Mouse (Mus musculus): ENCODE results near the gene Gpn3. TPM values are rescaled to one million over a fixed set of nuclear protein-coding genes. Genes with fewer than 3 reads are reported as not detected.

Gpn3 gene
- 12.6 TPM for polyA plus RNA-seq (2014; fragmentation: Illumina TruSeq; extraction: RNeasy Lipid Tissue Mini Kit (QIAGEN cat#74804); ENCODE audit: low read depth, low replicate concordance)

DNA sequence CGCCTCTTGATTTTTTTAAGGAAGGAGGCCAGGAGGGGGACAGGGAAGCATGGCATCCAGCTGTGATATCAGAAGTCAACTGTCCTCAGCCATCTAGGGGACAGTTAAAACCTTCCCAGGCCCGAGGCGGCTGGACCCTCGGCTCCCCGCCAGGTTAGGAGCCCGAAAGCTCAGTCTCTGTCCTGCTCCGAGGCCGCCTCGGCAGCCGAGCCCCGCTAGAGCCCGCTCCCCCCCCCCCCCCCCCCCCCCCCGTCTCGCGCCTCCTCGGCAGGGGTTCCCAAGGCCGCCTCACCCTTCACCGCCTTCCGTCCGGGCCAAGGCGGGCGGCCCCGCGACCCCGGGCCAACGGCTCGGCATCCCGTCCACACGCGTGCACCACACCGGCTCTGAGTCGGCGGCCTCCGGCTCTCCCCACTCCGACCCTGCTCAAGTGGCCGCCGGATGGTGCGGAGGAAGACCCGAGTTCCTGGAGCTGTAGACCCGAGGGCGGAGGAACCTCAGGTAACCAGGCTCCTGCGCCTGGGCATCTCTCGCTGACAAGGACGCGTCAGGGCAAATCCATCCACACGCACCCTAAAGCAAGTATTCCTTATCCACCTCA lies at the start of gene Gpn3:
TSS of gene Gpn3 (plus strand) at position 286 of the 601 bp plus-strand sequence.

DNA sequence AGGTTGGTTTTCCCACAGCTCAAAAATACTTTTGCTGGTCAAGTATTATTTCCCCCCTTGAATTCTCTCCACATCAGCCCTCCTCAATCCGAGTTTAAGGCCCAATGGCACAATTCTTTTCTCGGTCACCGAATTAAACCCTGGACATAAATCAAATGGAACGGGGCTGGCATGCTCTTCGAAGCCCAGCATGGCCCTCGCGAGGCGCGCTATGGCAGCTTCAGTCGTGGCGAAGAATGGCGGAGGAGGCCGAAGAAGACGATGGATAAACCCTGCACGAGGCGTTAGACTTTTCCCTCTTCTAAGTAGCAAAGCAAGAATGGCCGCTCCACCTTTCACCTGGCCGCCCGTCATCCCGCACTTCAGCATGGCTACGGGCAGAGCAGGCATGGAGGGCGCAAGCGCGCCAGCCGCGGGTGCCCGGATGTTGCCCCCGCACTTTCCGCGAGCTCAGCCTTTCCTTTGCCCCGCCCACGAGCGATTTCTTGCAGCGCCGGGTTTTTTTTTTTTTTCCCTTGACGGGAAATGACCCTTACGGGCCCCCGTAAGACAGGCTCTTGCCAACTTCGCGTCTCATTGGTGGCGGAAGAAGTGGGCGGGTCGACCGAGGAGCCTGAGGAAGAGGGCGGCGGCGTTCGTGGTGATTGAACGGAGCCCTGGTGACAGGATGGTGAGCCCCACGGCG lies 17.7 kb upstream of the Gpn3 start, which contains the start of the genes Rad9b and Vps29:
TSS of gene Rad9b (minus strand) at position 427 of the 685 bp plus-strand sequence.
TSS of gene Vps29 (plus strand) at position 563 of the 685 bp plus-strand sequence.

DNA sequence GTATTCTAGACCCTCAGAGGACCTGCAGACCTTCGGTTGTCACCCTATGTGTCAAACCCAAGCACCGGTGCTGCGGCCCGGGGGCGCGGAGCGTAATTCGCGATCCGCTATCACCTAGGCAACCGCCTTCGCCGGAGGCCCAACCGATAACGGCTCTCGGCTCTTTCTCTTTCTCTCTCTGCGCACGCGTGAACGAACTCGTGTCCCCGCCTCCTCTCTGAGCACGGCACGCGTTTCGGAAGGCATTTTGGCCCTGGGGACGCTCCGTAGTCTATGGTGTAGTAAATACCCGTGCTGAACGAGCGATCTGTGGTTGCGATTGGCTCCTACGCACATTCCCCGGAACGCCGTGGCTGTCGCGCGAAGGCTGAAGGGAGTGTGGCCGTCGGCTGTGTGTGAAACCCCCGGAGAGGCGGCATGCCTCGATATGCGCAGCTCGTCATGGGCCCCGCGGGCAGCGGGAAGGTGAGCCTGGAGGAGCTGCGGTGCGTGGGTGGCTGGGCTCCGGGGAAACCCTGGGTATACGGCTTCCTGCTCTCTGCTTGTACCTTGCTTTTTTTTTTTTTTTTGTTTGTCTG lies 605 bp downstream of the Gpn3 start, which contains the start of gene Fam216a:
TSS of gene Fam216a (minus strand) at position 173 of the 578 bp plus-strand sequence.

DNA sequence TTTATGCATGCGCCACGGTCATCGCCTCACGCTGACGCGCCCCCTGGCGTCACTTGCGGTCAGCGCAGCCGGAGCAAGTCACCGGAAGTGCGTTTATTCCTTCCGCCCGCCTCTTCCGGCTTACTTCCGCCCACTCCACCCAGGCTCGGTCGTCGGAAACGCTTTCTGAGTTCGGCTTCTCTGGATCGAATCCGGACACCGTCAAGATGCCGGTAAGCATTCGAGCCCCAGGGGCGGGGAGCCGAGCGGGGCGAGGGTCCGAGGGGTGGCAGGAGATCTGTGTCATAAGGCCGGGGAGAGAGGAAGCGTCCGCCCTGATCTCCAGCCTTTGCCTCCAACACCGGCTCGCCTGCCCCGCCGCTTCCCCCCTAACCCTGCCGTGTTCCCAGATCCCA lies 20.1 kb downstream of the Gpn3 start, which contains the start of gene Arpc3:
TSS of gene Arpc3 (plus strand) at position 93 of the 395 bp plus-strand sequence.

DNA sequence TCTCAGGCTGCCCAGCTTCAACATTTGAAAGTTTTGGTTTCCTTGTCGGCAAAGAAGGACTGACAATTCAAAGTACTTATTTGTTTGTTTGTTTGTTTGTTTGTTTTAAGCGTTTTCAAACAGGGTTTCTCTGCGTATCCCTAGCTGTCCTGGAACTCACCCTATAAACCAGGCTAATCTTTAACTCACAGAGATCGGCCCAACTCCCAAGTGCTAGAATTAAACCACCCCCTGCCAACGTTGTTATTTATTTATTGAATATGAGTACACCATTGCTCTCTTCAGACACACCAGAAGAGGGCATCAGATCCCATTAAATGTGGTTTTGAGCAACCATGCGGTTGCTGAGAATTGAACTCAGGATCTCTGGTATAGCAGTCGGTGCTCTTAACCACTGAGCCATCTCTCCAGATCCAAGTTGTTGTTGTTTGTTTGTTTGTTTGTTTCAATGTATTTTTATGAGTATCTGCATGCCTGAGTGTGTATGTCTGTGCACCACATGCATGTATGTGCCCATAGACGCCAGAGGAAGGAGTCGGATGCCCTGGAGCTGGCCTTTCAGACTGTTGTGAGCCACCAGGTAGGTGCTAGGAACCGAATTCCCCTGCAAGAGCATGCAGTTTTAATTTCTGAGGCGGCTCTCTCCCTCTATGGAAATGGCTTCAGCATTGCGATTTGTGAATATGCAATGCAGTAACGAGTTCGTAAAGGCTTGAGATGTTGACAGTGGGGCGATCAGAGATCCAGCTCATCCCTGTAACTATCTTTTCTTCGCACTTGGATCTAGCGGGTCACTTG lies 49.8 kb downstream of the Gpn3 start, which contains the start of gene Anapc7:
TSS of gene Anapc7 (plus strand) at position 423 of the 798 bp plus-strand sequence.

Other genes with a start within 250 kb of the Gpn3 start
- gene Ccdc63, start 231.1 kb upstream of the Gpn3 start, polyA plus RNA-seq (2014; fragmentation: Illumina TruSeq; extraction: RNeasy Lipid Tissue Mini Kit (QIAGEN cat#74804); ENCODE audit: low read depth, low replicate concordance) = 50.2 TPM
- 1,966 TPM for gene Ppp1cc, start 213.6 kb upstream of the Gpn3 start, polyA plus RNA-seq (2014; fragmentation: Illumina TruSeq; extraction: RNeasy Lipid Tissue Mini Kit (QIAGEN cat#74804); ENCODE audit: low read depth, low replicate concordance)
- 0.11 TPM for gene Hvcn1, start 165.1 kb upstream of the Gpn3 start, polyA plus RNA-seq (2014; fragmentation: Illumina TruSeq; extraction: RNeasy Lipid Tissue Mini Kit (QIAGEN cat#74804); ENCODE audit: low read depth, low replicate concordance)
- 8.5 TPM for gene Tctn1, start 107.4 kb upstream of the Gpn3 start, polyA plus RNA-seq (2014; fragmentation: Illumina TruSeq; extraction: RNeasy Lipid Tissue Mini Kit (QIAGEN cat#74804); ENCODE audit: low read depth, low replicate concordance)
- 19.2 TPM for gene Pptc7, start 87.5 kb upstream of the Gpn3 start, polyA plus RNA-seq (2014; fragmentation: Illumina TruSeq; extraction: RNeasy Lipid Tissue Mini Kit (QIAGEN cat#74804); ENCODE audit: low read depth, low replicate concordance)
- 36.7 TPM for gene Rad9b, start 17.6 kb upstream of the Gpn3 start, polyA plus RNA-seq (2014; fragmentation: Illumina TruSeq; extraction: RNeasy Lipid Tissue Mini Kit (QIAGEN cat#74804); ENCODE audit: low read depth, low replicate concordance)
- 85.4 TPM for gene Vps29, start 17.5 kb upstream of the Gpn3 start, polyA plus RNA-seq (2014; fragmentation: Illumina TruSeq; extraction: RNeasy Lipid Tissue Mini Kit (QIAGEN cat#74804); ENCODE audit: low read depth, low replicate concordance)
- 119 TPM for gene Fam216a, start 488 bp downstream of the Gpn3 start, polyA plus RNA-seq (2014; fragmentation: Illumina TruSeq; extraction: RNeasy Lipid Tissue Mini Kit (QIAGEN cat#74804); ENCODE audit: low read depth, low replicate concordance)
- gene Arpc3, start 20.0 kb downstream of the Gpn3 start, polyA plus RNA-seq (2014; fragmentation: Illumina TruSeq; extraction: RNeasy Lipid Tissue Mini Kit (QIAGEN cat#74804); ENCODE audit: low read depth, low replicate concordance) = 30.7 TPM
- gene Anapc7, start 49.8 kb downstream of the Gpn3 start, polyA plus RNA-seq (2014; fragmentation: Illumina TruSeq; extraction: RNeasy Lipid Tissue Mini Kit (QIAGEN cat#74804); ENCODE audit: low read depth, low replicate concordance) = 5.4 TPM
- 125 TPM for gene Atp2a2, start 130.3 kb downstream of the Gpn3 start, polyA plus RNA-seq (2014; fragmentation: Illumina TruSeq; extraction: RNeasy Lipid Tissue Mini Kit (QIAGEN cat#74804); ENCODE audit: low read depth, low replicate concordance)
- gene Ift81, start 242.6 kb downstream of the Gpn3 start, polyA plus RNA-seq (2014; fragmentation: Illumina TruSeq; extraction: RNeasy Lipid Tissue Mini Kit (QIAGEN cat#74804); ENCODE audit: low read depth, low replicate concordance) = 364 TPM

Measured in testis, adult 10 weeks (tissue).